Mouse (Mus musculus): ENCODE results near the gene Notch3.

DNA sequence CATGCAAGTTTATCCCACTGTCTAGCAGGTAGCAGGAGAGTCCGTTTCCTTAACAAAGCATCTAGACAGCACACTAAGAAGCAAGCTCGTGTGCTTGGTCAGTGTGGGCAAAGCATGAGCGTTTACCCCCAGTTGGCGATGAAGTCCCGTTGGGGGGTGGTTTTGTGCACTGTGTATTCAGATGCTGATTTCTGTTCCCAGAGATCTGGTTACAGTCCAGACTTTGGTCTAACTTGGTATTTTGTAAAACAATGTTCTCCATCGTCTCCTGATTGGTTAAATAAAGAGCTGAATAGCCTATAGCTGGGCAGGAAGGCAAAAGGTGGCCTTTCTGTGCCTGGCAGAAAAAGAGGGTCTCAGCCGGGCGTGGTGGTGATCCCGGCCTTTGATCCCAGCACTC is 36.1 kb downstream of the Notch3 start:
- TF ChIP-seq CTCF (IDR thresholded peaks at IDR 0.05; ENCODE audit: extremely low read depth, insufficient read depth, low read length) (no peak), POLR2A (IDR thresholded peaks at IDR 0.05; ENCODE audit: extremely low read depth, insufficient read depth, low read length) (no peak)

Data from cortical plate, adult 2 months (tissue).